Mouse (Mus musculus) retina, postnatal 7 days (tissue): Measurements from ENCODE around the gene 1700017B05Rik.
"Not testable (repeated sequence)": the region's sequence is repeated elsewhere in the genome, so short reads cannot be mapped to it uniquely, and the experiment has no call there.

Source experiments
- DNase-seq: peaks from one replicate; pipeline ENCODE4 v3.0.0-alpha.2; 2012; ENCODE audit warnings: low read depth, low spot score

The 1700017B05Rik gene

GRCm38 (mm10) chr9:57261913-57262794 is at the start of gene 1700017B05Rik:
1700017B05Rik (minus strand) TSS chr9:57262612.
- DNase-seq, result peak; percentile 46

- DNase-seq, result no peak
These were observed 48.5 kb upstream of the 1700017B05Rik start for GRCm38 (mm10) chr9:57310895-57311294.

GRCm38 (mm10) chr9:57309353-57309752 is 46.9 kb upstream of the 1700017B05Rik start:
- no peak for DNase-seq

GRCm38 (mm10) chr9:57307456-57307855 is 45.0 kb upstream of the 1700017B05Rik start:
- no peak for DNase-seq

GRCm38 (mm10) chr9:57304716-57305115 is 42.3 kb upstream of the 1700017B05Rik start:
- not testable (repeated sequence) for DNase-seq

GRCm38 (mm10) chr9:57304251-57304650 is 41.8 kb upstream of the 1700017B05Rik start:
- no peak for DNase-seq

- DNase-seq, result no peak
These were observed 40.9 kb upstream of the 1700017B05Rik start for GRCm38 (mm10) chr9:57303356-57303755.

GRCm38 (mm10) chr9:57300825-57301224 is 38.4 kb upstream of the 1700017B05Rik start:
- no peak for DNase-seq

- DNase-seq, result no peak
These were observed 37.5 kb upstream of the 1700017B05Rik start for GRCm38 (mm10) chr9:57299790-57300477.

GRCm38 (mm10) chr9:57297938-57298337 is 35.5 kb upstream of the 1700017B05Rik start:
- no peak for DNase-seq

GRCm38 (mm10) chr9:57296277-57296676 is 33.9 kb upstream of the 1700017B05Rik start:
- DNase-seq, result no peak

GRCm38 (mm10) chr9:57295666-57296065 is 33.3 kb upstream of the 1700017B05Rik start:
- no peak for DNase-seq

- no peak for DNase-seq
These were observed 32.5 kb upstream of the 1700017B05Rik start for GRCm38 (mm10) chr9:57294905-57295304.

GRCm38 (mm10) chr9:57287183-57287582 is 24.8 kb upstream of the 1700017B05Rik start:
- no peak for DNase-seq

GRCm38 (mm10) chr9:57283311-57283710 is 20.9 kb upstream of the 1700017B05Rik start:
- no peak for DNase-seq

- no peak for DNase-seq
These were observed 20.3 kb upstream of the 1700017B05Rik start for GRCm38 (mm10) chr9:57282686-57283085.

- DNase-seq, result no peak
These were observed 19.1 kb upstream of the 1700017B05Rik start for GRCm38 (mm10) chr9:57281549-57281948.

- DNase-seq, result no peak
These were observed 17.0 kb upstream of the 1700017B05Rik start for GRCm38 (mm10) chr9:57279441-57279840.

- DNase-seq, result no peak
These were observed 15.9 kb upstream of the 1700017B05Rik start for GRCm38 (mm10) chr9:57278268-57278667.

GRCm38 (mm10) chr9:57276311-57276710 is 13.9 kb upstream of the 1700017B05Rik start:
- no peak for DNase-seq

- no peak for DNase-seq
These were observed 11.5 kb upstream of the 1700017B05Rik start for GRCm38 (mm10) chr9:57273805-57274494.
